Mouse (Mus musculus): ENCODE measurements around the gene C77080. TPM values are rescaled to one million over a fixed set of nuclear protein-coding genes. Genes with fewer than 3 reads are reported as not detected.

The C77080 gene
- polyA plus RNA-seq, 1 experiment from 2014 or later: 5.2 TPM

- Histone ChIP-seq H3K27me3 (no peaks in the 10 kb centered on the region), H3K9me3 (no peaks in the 10 kb centered on the region), H3K27ac (no peak overlapping the region), H3K4me1 (peaks cover 10% of the 10 kb centered on the region), H3K9ac (no peak overlapping the region), H3K36me3 (peaks cover 22% of the 10 kb centered on the region), H3K4me2 (no peak overlapping the region), H3K4me3 (no peak overlapping the region)
- 100% methylated on average over 1 of the region's 1 CpGs for WGBS
- ATAC-seq (ENCODE audit: borderline replicate concordance, extremely low read depth, low FRiP score, low TSS enrichment): no peak
These were observed 66.9 kb downstream of the C77080 start for GRCm38 (mm10) chr4:129194280-129194679.

GRCm38 (mm10) chr4:129191691-129192090 lies 69.5 kb downstream of the C77080 start:
- 71% methylated on average over 5 of the region's 5 CpGs for WGBS
- no peak for ATAC-seq (ENCODE audit: borderline replicate concordance, extremely low read depth, low FRiP score, low TSS enrichment)
- Histone ChIP-seq H3K4me3 (no peak overlapping the region), H3K9ac (no peak overlapping the region), H3K4me2 (0 out of 2 replicates have a peak overlapping the region, but pooled peaks have one; percentile 65), H3K4me1 (peaks cover 19% of the 10 kb centered on the region), H3K27ac (no peak overlapping the region), H3K27me3 (no peaks in the 10 kb centered on the region), H3K36me3 (peaks cover 3% of the 10 kb centered on the region), H3K9me3 (no peaks in the 10 kb centered on the region)

GRCm38 (mm10) chr4:129190538-129190937 lies 70.7 kb downstream of the C77080 start:
- WGBS: 4% methylated on average over 12 of the region's 12 CpGs
- H3K4me2 ChIP-seq: peak overlapping the region; percentile 65

GRCm38 (mm10) chr4:129189542-129190519 lies 71.4 kb downstream of the C77080 start, which contains the start of the genes S100pbp and Yars:
Gene S100pbp, minus strand, starts transcription at chr4:129189727.
Gene Yars, plus strand, starts transcription at chr4:129189760.
- peak within 1 kb of the TSS; percentile 92 for H3K4me3 ChIP-seq
- H3K27me3 ChIP-seq: no peaks in the 10 kb centered on the region
- H3K27ac ChIP-seq: peak within 1 kb of the TSS; percentile 89
- H3K36me3 ChIP-seq: no peaks in the 10 kb centered on the region
- no peaks in the 10 kb centered on the region for H3K9me3 ChIP-seq
- peak within 1 kb of the TSS; percentile 82 for H3K9ac ChIP-seq
- peak within 1 kb of the TSS; percentile 75 for H3K4me2 ChIP-seq
- under 1% methylated on average over 58 of the region's 58 CpGs for whole genome bisulfite sequencing
- peaks cover 19% of the 10 kb centered on the region for H3K4me1 ChIP-seq
- peak; percentile 94 for ATAC-seq (ENCODE audit: borderline replicate concordance, extremely low read depth, low FRiP score, low TSS enrichment)

More at GRCm38 (mm10) chr4:129190538-129190937, 70.7 kb downstream of the C77080 start:
- Histone ChIP-seq H3K4me1 (peaks cover 19% of the 10 kb centered on the region), H3K27ac (peak overlapping the region; percentile 79; the same call in 1 of the 2 replicates), H3K36me3 (no peaks in the 10 kb centered on the region), H3K27me3 (no peaks in the 10 kb centered on the region), H3K9me3 (no peaks in the 10 kb centered on the region), H3K9ac (peak overlapping the region; percentile 75), H3K4me3 (peak overlapping the region; percentile 92)
- ATAC-seq (ENCODE audit: borderline replicate concordance, extremely low read depth, low FRiP score, low TSS enrichment): no peak

- H3K9ac ChIP-seq: peak overlapping the region; percentile 82
- H3K4me1 ChIP-seq: peaks cover 19% of the 10 kb centered on the region
- H3K4me3 ChIP-seq: peak overlapping the region; percentile 92
- H3K27ac ChIP-seq: peak overlapping the region; percentile 89
- H3K4me2 ChIP-seq: peak overlapping the region; percentile 75
- no peak; the same call in 1 of the 2 replicates for ATAC-seq (ENCODE audit: borderline replicate concordance, extremely low read depth, low FRiP score, low TSS enrichment)
- no peaks in the 10 kb centered on the region for H3K36me3 ChIP-seq
- H3K9me3 ChIP-seq: no peaks in the 10 kb centered on the region
- no peaks in the 10 kb centered on the region for H3K27me3 ChIP-seq
- WGBS: 0% methylated on average over 60 of the region's 74 CpGs
These were observed 72.2 kb downstream of the C77080 start for GRCm38 (mm10) chr4:129188803-129189541.

GRCm38 (mm10) chr4:129188041-129188659 lies 73.1 kb downstream of the C77080 start:
- no peaks in the 10 kb centered on the region for H3K9me3 ChIP-seq
- ATAC-seq (ENCODE audit: borderline replicate concordance, extremely low read depth, low FRiP score, low TSS enrichment): no peak
- H3K36me3 ChIP-seq: 0 out of 2 replicates have a peak, but pooled peaks cover under 1% of the 10 kb centered on the region
- H3K27me3 ChIP-seq: no peaks in the 10 kb centered on the region
- H3K9ac ChIP-seq: peak overlapping the region; percentile 82
- peak overlapping the region; percentile 92 for H3K4me3 ChIP-seq
- H3K4me2 ChIP-seq: peak overlapping the region; percentile 75
- WGBS: 37% methylated on average over 5 of the region's 5 CpGs
- no peak overlapping the region for H3K27ac ChIP-seq
- peaks cover 19% of the 10 kb centered on the region for H3K4me1 ChIP-seq

- Histone ChIP-seq H3K4me1 (no peaks in the 10 kb centered on the region), H3K27me3 (no peaks in the 10 kb centered on the region), H3K27ac (no peak overlapping the region), H3K4me2 (no peak overlapping the region), H3K36me3 (peaks cover 54% of the 10 kb centered on the region), H3K9me3 (no peaks in the 10 kb centered on the region), H3K9ac (no peak overlapping the region), H3K4me3 (no peak overlapping the region)
- WGBS: 57% methylated on average over 1 of the region's 1 CpGs
- no peak for ATAC-seq (ENCODE audit: borderline replicate concordance, extremely low read depth, low FRiP score, low TSS enrichment)
These were observed 81.6 kb downstream of the C77080 start for GRCm38 (mm10) chr4:129179560-129179959.

- Histone ChIP-seq H3K4me1 (no peaks in the 10 kb centered on the region), H3K9ac (no peak overlapping the region), H3K4me2 (no peak overlapping the region), H3K27ac (no peak overlapping the region), H3K4me3 (no peak overlapping the region), H3K9me3 (no peaks in the 10 kb centered on the region), H3K36me3 (peaks cover 50% of the 10 kb centered on the region), H3K27me3 (no peaks in the 10 kb centered on the region)
- ATAC-seq (ENCODE audit: borderline replicate concordance, extremely low read depth, low FRiP score, low TSS enrichment): no peak
- 69% methylated on average over 1 of the region's 1 CpGs for WGBS
These were observed 88.7 kb downstream of the C77080 start for GRCm38 (mm10) chr4:129172529-129172928.

Small RNA genes within 50 kb of the gene (microRNA-seq; reads per million reads assigned to microRNA genes)
- gene Gm22994: not detected

Other genes with a start within 250 kb of the C77080 start
- 7.3 and 7.6 TPM in 2 replicates for gene Rnf19b, start 203.1 kb downstream of the C77080 start, polyA plus RNA-seq (2015; fragmentation: Nextera tagmentation; extraction: Ambion mirVana)
- 16.7 and 18.8 TPM in 2 replicates for gene Tmem54, start 155.9 kb downstream of the C77080 start, polyA plus RNA-seq (2015; fragmentation: Nextera tagmentation; extraction: Ambion mirVana)
- 2.3 and 2.6 TPM in 2 replicates for gene Hpca, start 139.4 kb downstream of the C77080 start, polyA plus RNA-seq (2015; fragmentation: Nextera tagmentation; extraction: Ambion mirVana)
- 2.7 and 3.7 TPM in 2 replicates for gene Fndc5, start 124.4 kb downstream of the C77080 start, polyA plus RNA-seq (2015; fragmentation: Nextera tagmentation; extraction: Ambion mirVana)
- 13.5 and 14.4 TPM in 2 replicates for gene S100pbp, start 71.7 kb downstream of the C77080 start, polyA plus RNA-seq (2015; fragmentation: Nextera tagmentation; extraction: Ambion mirVana)
- 66.4 and 69.8 TPM in 2 replicates for gene Yars, start 71.6 kb downstream of the C77080 start, polyA plus RNA-seq (2015; fragmentation: Nextera tagmentation; extraction: Ambion mirVana)
- gene Sync, start 26.2 kb upstream of the C77080 start, polyA plus RNA-seq (2015; fragmentation: Nextera tagmentation; extraction: Ambion mirVana): 0.54 and 0.71 TPM in 2 replicates
- gene Rbbp4, start 74.0 kb upstream of the C77080 start, polyA plus RNA-seq (2015; fragmentation: Nextera tagmentation; extraction: Ambion mirVana): 418 and 423 TPM in 2 replicates
- 44.0 and 44.5 TPM in 2 replicates for gene Zbtb8os, start 74.3 kb upstream of the C77080 start, polyA plus RNA-seq (2015; fragmentation: Nextera tagmentation; extraction: Ambion mirVana)
- gene Zbtb8a, start 116.7 kb upstream of the C77080 start, polyA plus RNA-seq (2015; fragmentation: Nextera tagmentation; extraction: Ambion mirVana): 19.3 and 21.6 TPM in 2 replicates
- 2.2 and 3.1 TPM in 2 replicates for gene Zbtb8b, start 179.4 kb upstream of the C77080 start, polyA plus RNA-seq (2015; fragmentation: Nextera tagmentation; extraction: Ambion mirVana)
- gene Bsdc1, start 200.2 kb upstream of the C77080 start, polyA plus RNA-seq (2015; fragmentation: Nextera tagmentation; extraction: Ambion mirVana): 23.1 and 24.2 TPM in 2 replicates
- not detected in 2 replicates for gene Tssk3, start 229.6 kb upstream of the C77080 start, polyA plus RNA-seq (2015; fragmentation: Nextera tagmentation; extraction: Ambion mirVana)
- not detected in 2 replicates for gene Fam229a, start 229.8 kb upstream of the C77080 start, polyA plus RNA-seq (2015; fragmentation: Nextera tagmentation; extraction: Ambion mirVana)